Mouse (Mus musculus): ENCODE data around the gene Rnasek. TPM values are rescaled to one million over a fixed set of nuclear protein-coding genes. Genes with fewer than 3 reads are reported as not detected.

Rnasek gene
- polyA plus RNA-seq (2012; rRNA removed): 146 and 189 TPM in 2 replicates

DNA sequence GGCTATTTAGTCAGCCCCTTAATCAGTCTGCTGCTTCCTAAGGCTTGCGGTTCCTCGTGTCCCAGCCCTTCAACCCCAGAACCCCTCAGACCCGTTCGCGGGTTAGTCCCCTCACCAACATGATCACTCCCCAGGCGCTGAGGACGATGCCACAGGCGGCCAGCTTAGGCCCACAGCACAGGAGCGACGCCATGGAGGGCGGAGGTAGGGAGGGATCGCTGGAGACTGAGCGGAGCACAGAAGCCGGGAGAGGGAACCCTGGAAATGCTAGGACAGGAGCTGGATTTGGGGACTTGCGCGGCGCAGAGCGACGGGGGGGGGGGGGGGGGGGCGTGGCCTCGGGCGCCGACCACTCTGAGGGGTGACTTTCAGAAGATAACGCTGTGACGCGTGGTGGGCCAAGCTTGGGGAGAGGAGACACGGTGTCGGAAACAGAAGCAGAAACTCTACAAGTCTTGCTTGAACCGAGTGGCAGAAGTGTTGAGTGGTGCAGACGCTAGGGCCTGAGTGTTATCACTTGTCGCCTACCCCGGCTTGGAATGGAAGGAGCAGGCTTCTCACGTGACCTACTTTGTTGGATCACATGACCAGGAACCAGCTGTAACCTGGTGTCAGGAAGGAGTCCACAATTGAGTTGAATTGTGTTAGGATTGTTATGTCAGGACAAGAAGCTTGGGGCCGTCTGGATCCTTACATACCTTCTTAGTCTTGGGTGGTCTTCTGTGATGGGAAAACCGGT is at the start of gene Rnasek, which contains the start of gene Gm21988:
Gene Rnasek (minus strand): TSS at position 302 of the 739 bp plus-strand sequence.
Gene Gm21988 (minus strand): TSS at position 290 of the 739 bp plus-strand sequence.

DNA sequence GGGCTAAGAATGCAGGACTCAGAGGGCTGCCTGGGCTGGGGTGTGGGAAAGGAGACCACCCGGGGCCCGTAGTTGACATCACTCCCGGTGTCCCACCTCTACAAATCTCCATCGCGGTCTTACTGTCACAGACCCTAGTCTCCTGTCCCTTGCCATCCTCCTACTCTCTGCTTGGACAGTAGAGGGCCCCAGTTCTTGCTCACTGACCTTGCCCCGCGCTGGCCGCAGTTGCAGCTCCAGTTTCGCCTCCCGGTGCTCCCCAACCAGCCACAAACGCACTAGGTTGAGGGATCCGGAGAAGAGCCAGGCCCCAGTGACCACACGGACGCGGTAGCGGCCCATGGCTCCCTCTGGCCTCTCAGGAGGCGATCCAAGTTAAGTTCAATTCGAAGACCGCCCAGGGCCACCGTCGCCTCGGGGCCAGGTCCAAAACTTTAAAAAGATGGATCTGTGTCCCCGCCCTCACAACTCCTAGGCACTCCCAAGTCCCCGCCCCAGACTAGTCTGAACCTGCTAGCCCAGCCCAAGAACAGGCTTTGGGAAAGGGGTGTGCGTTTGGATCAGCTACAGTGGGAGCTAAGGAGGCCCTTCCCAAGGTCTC is 15.4 kb upstream of the Rnasek start, which contains the start of gene Alox12:
Gene Alox12 (minus strand): TSS at position 423 of the 601 bp plus-strand sequence.

GRCm38 (mm10) chr11:70237457-70238167 is 2.0 kb downstream of the Rnasek start, which contains the start of gene 0610010K14Rik:
TSS of gene 0610010K14Rik (minus strand) at chr11:70237914.

DNA sequence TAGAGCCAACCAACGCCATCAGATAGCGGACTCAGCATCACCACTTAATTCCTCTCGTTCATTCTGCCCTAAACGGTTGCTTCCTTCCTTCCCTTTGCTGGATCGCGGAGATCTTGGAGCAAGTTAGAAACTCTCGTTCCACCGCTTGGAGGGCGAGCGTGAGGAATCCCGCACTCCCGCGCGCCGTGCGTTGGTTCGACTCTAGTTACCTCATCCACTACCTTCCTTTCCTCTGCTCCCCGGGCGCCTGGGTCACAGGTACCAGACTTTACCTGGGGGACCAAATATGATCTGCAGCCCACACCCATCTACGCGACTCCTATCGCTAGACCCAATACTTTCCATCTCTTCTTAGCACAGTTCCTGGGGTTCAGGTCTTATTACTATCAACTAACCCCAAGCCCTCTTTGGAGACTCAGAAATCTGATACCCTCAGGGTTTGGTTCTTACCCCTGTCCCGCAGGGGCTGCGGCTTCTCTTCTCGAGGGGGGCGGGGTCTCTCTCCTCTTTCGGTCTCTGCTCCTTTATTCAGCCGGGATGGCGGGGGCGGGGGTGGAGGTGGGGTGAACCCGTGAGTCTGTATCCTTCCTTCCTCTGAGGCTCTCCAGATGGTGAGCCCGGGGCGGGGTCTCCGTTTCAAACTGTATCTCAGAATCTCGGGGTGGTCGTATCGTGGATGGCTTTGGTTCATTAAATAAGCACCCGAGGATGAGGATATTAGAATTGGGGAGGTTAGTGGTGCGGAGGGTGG is 10.2 kb downstream of the Rnasek start, which contains the start of gene Bcl6b:
Gene Bcl6b (minus strand): TSS at position 539 of the 751 bp plus-strand sequence.

GRCm38 (mm10) chr11:70220731-70221602 is 18.7 kb downstream of the Rnasek start, which contains the start of gene Slc16a13:
TSS of gene Slc16a13 (minus strand) at chr11:70221064.

GRCm38 (mm10) chr11:70212423-70212822 is 27.2 kb downstream of the Rnasek start, which contains the start of gene Slc16a11:
TSS of gene Slc16a11 (plus strand) at chr11:70212752.

Other genes with a start within 250 kb of the Rnasek start
- 207 and 284 TPM in 2 replicates for gene Gabarap, start 248.7 kb downstream of the Rnasek start, polyA plus RNA-seq (2012; rRNA removed)
- gene Phf23, start 244.1 kb downstream of the Rnasek start, polyA plus RNA-seq (2012; rRNA removed): 12.3 and 13.5 TPM in 2 replicates
- 12.1 TPM in 2 replicates for gene Dvl2, start 239.2 kb downstream of the Rnasek start, polyA plus RNA-seq (2012; rRNA removed)
- gene Acadvl, start 224.4 kb downstream of the Rnasek start, polyA plus RNA-seq (2012; rRNA removed): 106 and 112 TPM in 2 replicates
- gene Dlg4, start 222.9 kb downstream of the Rnasek start, polyA plus RNA-seq (2012; rRNA removed): 12.2 and 16.0 TPM in 2 replicates
- gene Asgr1, start 185.8 kb downstream of the Rnasek start, polyA plus RNA-seq (2012; rRNA removed): 0.22 and 0.60 TPM in 2 replicates
- 0.52 TPM in 2 replicates for gene Asgr2, start 147.2 kb downstream of the Rnasek start, polyA plus RNA-seq (2012; rRNA removed)
- 2.6 and 4.0 TPM in 2 replicates for gene Mgl2, start 109.5 kb downstream of the Rnasek start, polyA plus RNA-seq (2012; rRNA removed)
- 1.3 and 3.6 TPM in 2 replicates for gene Clec10a, start 83.6 kb downstream of the Rnasek start, polyA plus RNA-seq (2012; rRNA removed)
- 19.0 and 22.8 TPM in 2 replicates for gene Slc16a11, start 27.1 kb downstream of the Rnasek start, polyA plus RNA-seq (2012; rRNA removed)
- 7.2 and 11.0 TPM in 2 replicates for gene Slc16a13, start 18.8 kb downstream of the Rnasek start, polyA plus RNA-seq (2012; rRNA removed)
- gene Bcl6b, start 10.0 kb downstream of the Rnasek start, polyA plus RNA-seq (2012; rRNA removed): 2.0 and 2.7 TPM in 2 replicates
- gene 0610010K14Rik, start 1.9 kb downstream of the Rnasek start, polyA plus RNA-seq (2012; rRNA removed): 45.7 and 58.9 TPM in 2 replicates
- 5.9 and 6.5 TPM in 2 replicates for gene Gm21988, start within 50 bp of the Rnasek start, polyA plus RNA-seq (2012; rRNA removed)
- 1.2 and 1.7 TPM in 2 replicates for gene Alox12, start 15.5 kb upstream of the Rnasek start, polyA plus RNA-seq (2012; rRNA removed)
- 0.09 and 0.10 TPM in 2 replicates for gene Alox12e, start 82.8 kb upstream of the Rnasek start, polyA plus RNA-seq (2012; rRNA removed)
- 2.3 and 3.8 TPM in 2 replicates for gene Alox15, start 112.2 kb upstream of the Rnasek start, polyA plus RNA-seq (2012; rRNA removed)
- gene Pelp1, start 170.2 kb upstream of the Rnasek start, polyA plus RNA-seq (2012; rRNA removed): 13.3 and 14.7 TPM in 2 replicates
- 22.9 and 26.3 TPM in 2 replicates for gene Arrb2, start 192.8 kb upstream of the Rnasek start, polyA plus RNA-seq (2012; rRNA removed)
- gene Med11, start 212.1 kb upstream of the Rnasek start, polyA plus RNA-seq (2012; rRNA removed): 18.3 TPM in 2 replicates
- gene Zmynd15, start 219.6 kb upstream of the Rnasek start, polyA plus RNA-seq (2012; rRNA removed): 4.1 and 4.6 TPM in 2 replicates
- 21.9 and 24.0 TPM in 2 replicates for gene Cxcl16, start 220.1 kb upstream of the Rnasek start, polyA plus RNA-seq (2012; rRNA removed)